Mouse (Mus musculus) gastrocnemius, postnatal 25 days (tissue): Measurements from ENCODE around the gene Ism1. TPM values are rescaled to one million over a fixed set of nuclear protein-coding genes. Genes with fewer than 3 reads are reported as not detected.

Experiments used
- DNase-seq: peaks from one replicate; pipeline ENCODE4 v3.0.0; 2022
- total RNA-seq, 2 experiments: library from RNA; stranded (reverse); gene quantifications; 1 replicate in 1 of 2; 2 replicates in 1 of 2; pipeline ENCODE4 v1.2.3; 2021

Gene Ism1
- total RNA-seq, 2 experiments from 2014 or later = 0.59 to 0.99 TPM

DNA sequence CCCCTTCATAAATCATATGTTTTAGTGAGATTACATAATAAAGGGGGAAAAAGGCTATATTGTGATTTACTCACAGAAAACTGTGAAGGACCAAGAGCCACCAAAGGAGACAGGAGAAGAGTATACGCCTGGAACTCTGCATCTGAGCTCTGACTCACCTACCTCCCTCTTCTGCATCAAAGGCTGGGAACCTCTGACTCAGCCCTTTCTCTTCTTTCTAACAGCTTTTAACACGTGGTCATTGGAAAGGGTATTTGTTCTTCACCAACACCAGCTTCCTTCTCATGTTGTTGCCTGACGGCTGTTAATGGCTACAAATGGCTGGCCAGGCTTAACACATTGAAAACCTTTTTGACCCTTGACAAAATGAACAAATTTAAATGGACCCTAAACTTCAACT, 36.2 kb downstream of the Ism1 start:
- no peak for DNase-seq

DNA sequence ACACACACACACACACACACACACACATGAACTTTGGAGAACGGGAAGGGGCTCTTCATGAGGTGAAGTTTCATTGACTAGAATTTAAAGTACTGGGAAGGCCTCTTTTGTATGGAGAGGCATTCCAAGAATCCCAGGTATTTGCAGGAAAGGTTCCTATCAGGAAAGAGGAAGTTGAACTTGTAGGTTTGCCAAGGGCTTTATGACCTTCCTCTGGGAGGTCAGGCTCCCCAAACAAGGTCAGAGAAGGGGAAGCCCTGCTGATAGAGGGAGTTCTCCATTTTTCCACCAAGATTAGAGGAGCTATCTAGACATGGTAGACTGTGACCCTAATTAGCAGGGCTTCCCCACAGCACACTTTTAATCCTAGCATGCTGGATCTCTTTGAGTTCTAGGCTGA, 39.8 kb downstream of the Ism1 start:
- no peak for DNase-seq

DNA sequence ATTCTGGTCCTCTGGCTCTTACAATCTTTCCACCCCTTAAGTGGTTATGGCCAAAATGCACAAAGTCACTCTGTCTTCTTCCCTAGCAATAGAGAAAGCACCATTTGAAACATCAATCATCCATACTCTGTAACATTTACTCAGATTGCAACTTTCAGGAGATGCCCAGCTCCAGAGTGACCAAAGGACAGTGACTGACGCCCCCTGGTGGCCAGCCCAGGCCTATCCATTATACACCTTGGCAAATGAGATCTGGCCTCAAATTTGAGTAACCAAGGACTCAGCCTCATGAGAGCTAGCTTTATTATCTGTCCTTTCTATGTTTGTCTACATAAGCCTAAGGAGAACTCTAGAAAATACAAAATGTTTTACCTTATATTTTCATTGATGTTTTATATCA, 44.7 kb downstream of the Ism1 start:
- DNase-seq = peak; percentile 23

DNA sequence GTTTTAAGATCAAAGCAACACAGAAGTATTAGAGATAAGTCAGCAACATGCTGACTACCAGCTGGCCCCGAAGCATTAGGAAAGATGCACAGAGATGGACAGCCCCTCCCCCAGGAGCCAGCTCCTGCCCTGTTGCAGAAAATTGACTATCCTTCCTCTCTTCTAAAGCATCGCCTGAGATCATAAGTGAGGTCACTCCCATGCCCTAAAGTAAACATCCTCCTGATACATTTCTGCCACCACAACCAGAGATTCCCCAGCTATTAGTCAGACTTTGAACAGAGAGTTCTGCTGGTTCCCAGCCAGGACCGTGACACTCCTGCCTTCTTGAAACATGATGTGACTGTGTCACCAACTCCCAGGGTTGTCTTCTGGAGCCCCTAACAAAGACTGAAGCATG, 45.3 kb downstream of the Ism1 start:
- no peak for DNase-seq

DNA sequence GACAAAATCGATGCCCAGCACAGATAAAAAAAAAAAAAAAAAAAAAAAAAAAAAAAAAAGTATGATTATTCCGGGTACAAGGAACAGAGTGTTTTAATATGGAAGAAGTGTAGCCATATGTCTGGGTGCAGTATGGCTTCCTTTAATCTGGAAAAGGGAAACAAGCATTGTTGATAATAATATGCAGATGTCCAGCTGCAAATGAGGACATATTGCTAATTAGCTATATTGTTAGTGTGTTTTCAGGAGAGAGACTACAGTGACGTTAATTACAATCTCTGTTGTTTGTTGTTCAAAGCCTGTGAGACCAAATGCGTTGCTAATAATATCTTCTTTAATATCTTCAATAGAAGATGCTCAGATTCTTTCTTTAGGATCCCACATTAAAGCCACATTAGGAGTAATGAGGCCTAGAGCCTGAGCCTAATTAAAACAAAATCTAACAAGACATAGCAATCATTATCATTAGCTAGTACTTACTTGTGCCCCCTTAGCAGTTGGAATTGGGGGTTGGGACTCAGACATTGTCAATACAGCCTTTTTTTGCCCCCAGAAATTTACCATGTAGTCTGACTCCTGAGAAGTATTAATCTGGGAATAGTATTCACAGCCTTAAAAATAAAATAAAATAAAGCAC, 46.3 kb downstream of the Ism1 start:
- no peak for DNase-seq

DNA sequence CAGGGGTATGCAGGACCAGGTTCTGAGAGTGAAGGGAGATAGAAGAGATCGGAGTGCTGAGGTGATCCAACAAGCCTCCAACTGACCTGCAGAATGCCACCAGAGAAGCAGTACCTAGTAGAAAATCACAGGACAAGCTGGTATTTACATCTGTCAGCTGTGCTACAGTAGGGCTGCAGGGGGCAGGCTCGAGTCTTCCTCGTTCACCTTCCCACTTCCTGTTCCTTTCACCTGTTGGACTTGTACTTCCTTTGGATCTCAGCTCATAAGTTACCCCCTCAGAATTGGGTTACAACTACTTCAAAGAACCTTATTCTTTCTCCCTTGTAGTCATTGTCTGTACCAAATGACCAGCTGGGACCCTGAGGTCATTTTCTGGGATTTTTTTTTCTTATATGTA, 47.4 kb downstream of the Ism1 start:
- DNase-seq = no peak

DNA sequence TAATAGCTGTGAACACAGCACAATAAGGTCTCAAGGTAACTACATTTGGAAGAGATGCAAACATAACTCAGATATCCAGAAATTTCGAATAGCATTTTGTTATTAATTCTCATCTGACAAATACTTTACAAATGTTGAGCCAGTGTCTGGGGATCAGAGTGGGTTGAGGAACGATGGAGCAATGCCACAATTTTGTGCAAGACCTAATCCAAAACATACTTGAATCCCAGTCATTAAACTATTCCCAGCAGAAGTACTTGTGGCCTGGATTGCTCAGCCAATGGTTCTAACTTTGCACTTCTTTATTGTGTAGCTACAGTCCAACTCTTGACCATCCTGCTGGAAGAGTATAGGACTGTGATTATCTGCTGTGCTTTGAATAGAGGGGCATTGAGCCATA, 50.1 kb downstream of the Ism1 start:
- DNase-seq = no peak

DNA sequence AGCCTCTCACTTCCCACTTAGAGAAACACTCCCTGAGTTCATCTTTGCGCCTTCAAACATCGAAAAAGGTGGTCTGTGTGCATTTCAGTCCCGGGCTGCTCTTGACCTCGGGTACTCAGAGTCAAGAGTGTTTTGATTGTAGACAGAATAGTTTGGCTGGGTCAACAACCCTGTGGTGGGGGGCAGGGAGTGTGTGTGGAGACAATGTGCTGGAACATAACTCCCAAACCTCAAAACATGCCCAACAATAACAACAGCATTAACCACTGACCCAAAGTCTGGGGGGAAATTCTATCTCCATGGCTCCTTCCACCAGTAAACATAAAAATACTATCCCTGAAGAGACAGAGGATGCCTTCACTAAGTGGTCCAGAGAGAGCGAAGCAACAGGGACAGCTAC, 51.4 kb downstream of the Ism1 start:
- DNase-seq = no peak

DNA sequence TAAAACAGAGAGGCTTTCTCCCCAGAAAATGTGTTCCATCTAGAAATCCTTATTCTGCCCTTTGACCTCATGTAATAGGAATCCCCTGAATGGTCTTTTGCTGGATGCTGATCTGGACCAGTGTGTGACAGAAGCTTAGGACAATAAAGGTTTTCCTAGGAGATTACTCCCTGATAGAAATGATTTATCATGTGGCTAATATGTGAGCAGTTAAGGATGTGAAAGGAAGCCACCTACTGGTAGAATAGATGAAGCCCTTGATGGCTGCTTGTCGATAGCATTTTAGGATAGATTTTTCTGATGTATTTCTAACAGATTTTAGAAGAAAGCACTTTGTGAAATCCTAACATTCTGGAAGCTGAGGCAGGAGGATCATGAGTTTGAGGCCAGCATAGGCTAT, 64.4 kb downstream of the Ism1 start:
- DNase-seq = no peak

DNA sequence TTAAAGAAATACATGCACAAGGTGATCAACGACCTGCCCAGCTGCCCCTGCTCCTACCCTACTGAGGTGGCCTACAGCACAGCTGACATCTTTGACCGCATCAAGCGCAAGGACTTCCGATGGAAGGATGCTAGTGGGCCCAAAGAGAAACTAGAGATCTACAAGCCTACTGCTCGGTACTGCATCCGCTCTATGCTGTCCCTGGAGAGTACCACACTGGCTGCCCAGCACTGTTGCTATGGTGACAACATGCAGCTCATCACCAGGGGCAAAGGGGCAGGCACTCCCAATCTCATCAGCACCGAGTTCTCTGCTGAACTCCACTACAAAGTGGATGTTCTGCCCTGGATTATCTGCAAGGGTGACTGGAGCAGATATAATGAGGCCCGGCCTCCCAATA, 79.0 kb downstream of the Ism1 start:
- DNase-seq = no peak

DNA sequence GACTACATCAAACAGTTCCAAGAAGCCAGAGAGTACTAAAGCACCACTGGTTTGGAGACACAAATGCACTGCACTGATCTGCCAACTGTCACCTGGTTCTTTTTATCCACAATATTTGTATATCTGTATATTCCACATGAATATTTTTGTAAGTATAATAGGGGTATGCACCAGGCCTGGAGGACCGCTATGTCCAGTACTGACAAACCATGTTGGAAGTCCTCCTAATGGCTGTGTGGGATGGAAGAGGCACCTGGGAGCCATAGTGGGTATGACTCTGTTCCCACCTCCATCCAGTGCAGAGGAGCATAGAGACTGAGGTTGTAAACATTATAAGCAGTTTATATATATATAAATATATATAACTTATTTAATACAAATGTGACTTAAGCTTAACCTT, 79.5 kb downstream of the Ism1 start:
- DNase-seq = no peak

DNA sequence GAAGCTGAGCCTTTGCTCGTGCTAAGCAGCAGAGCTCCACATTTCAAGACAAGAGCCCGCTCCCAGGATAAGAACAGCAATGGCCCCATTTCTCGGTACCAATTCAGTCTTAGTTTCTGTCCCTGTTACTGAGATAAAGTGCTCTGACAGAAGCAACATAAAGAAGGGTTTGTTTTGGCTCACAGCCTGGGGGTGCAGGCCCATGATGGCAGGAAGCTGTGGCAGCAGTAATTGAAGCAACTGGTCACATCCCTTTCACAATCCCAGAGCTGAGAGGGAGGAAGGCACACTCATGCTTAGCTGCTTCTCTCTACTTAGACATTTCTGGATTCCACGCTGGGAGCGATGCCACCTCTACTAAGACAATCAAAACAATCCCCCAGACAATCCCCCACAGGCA, 86.4 kb downstream of the Ism1 start:
- no peak for DNase-seq

DNA sequence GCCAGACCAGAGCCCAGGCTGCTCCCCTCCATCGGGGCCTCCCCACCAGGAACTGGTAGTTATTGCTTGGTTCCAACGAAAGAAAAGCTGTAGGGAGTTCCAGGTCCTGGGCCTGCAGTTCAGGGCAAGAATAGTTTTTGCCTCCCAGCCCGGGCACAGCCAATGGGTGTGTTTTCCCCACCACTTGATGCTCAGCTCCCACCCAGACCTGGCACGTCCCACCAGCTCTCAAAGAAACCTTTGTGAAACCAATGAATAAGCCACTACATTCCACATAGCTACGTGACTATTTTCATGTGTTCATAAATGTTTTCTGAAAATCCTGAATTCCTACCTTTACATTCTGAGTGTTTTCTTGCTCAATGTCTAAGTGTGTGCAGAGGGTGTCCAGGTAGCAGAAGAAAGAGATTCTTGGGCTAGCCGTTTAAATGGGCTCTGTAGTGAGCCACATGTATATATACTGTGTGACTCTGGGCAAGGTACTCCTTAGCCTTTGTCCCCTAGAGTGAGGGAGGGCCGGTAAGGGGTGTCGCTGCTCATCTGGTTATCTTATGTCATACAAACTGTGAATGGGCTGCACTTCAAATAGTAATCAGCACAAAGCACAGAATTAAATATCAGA, 97.1 kb downstream of the Ism1 start:
- DNase-seq = no peak

DNA sequence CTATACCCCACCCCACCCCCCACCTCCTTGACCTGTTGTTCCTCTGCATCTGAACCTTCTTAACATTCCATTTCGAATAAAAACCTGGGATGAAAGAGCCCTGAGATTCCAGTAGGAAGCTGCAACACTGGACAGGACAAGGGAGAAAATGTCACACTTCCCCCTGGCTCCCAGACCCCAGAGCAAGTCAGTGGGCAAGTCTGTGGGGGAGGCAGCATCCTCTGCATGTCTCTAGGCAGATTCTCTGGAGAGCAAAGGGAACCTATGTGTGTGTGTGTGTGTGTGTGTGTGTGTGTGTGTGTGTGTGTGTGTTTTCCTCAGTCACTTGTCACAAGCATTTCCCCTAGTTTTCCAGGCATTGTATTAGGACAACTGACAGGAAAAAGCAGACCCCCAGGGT, 98.7 kb downstream of the Ism1 start:
- DNase-seq = no peak

DNA sequence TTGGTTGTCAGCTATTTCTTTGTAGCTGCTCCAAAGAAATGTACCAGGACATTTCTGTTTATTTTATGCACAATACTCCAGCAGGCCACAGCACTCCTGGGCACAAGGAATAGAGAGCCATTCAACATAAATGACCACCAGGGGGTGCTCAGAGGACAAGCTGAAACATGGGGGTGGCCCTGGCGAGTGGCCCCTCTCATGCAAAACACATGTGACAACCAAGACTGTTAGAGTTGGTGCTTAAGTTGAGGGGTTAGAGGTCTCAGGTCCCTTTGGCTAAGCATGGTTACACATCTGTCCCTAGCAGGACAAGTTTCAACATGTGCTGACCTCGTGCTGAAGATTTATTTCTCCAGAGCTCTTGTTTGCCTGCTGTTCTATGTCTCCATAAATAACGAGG, 100.3 kb downstream of the Ism1 start:
- no peak for DNase-seq

DNA sequence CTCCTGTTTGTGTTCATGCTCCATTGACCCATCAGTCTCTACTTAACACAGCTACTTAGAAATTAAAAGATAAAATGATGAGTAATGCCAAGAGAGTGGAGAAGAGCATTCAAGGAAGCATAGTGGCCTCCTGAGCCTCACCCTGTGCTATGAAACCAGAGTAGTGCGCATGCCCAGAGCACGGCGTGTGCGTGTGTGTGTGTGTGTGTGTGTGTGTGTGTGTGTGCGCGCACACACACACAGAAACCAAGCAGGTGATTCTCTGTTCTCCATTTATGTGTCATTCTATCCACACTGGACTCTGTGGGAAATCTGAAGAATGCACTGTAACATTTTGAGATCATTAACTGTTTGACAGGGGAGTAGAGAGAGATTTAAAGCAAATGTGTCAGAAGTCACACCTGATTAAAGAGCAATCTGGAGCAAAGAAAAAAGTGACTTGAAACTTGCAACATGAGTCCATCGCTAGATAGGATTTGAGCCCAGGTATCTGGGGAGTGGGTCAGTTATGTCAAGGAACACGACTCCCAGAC, 105.4 kb downstream of the Ism1 start:
- no peak for DNase-seq

DNA sequence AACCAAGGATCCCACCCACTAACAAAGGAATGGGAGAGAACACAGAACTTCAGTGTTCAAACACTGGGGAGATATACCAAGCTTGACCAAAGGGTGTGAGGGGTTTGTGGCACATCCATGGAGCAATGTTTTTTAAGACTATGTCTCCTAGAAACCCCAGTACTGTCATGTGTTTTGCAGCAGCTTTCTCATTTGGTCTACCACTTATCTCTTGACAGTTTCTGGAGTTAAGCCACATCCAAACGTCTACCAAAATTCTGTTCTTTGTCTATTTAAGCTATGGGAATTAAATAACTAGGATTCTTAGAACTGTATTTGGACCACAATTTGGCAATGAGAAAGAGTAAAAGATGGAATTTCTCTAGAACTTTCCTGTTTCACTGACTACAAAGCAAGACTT, 106.5 kb downstream of the Ism1 start:
- no peak for DNase-seq

DNA sequence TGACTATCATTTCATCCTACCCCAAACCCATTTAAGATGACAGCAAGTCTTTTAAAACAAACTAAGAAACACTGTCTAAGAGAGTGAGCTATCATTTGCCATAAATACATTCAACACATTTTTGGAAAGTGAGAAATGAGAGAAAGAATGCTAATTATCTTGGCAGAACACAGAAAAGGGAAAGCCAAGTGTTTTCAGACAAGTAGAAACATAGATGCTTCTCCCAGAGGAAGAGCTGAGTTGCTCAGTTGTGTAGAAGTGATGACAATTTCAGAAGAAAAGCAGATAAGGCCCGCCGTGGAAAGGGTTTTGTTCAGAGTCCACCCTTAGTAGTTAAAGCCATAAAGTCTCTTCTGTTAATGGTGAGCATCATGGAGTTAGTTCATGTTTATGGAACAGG, 107.0 kb downstream of the Ism1 start:
- no peak for DNase-seq

DNA sequence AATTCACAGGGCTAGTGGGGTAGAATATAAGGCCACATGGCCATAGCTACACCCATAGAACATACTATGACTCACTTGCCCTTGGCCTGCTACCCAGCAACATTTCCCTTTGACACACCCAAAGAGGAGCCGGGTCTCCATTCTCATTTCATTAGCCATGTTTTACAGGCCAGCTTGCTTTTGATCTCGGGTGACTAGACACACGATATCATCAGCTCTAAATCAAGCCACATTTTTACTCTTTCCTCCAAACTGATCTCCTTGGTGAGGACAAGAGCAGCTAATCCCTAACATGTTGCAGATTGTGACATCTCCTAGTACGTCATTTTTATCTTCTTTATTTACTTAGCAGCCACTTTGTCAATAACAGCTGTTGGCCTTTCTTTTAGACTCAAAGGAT, 110.7 kb downstream of the Ism1 start:
- DNase-seq = no peak

DNA sequence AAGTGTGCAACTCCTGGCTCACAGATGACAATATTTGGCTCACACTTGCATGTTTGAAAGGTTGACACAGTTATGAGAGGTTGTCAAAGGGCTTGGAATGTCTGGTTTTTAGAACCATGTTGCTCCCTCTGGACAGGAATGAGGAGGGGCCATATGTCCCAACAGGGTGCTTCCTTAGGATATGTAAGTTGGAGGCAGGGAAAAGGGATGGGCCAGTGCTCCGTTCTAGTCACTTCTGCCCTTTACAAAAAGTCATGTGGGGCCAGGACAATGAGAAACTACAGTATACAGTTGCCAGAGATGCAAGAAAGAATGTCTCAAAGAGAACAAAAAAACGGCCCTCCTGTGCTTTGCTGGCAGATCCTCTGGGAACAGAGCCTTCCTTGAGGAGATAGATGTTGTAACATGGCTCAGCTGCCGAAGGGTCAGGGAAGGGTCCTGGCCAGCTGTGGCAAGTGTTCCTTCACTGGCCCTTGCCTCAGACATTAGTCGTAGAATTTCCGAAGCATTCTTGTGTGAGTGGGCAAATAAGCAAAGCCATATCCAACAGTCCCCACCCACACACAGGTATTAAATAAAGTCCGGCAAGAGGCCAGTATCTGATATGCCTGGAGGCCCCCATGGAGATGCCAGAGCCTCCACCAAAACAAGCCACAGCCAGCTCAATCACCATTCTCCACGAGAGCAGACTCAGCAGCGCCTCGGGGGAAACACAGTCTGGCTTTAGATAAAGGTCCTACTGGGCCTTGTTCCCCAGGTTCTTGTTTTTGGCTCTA, 114.6 kb downstream of the Ism1 start:
- DNase-seq = no peak

DNA sequence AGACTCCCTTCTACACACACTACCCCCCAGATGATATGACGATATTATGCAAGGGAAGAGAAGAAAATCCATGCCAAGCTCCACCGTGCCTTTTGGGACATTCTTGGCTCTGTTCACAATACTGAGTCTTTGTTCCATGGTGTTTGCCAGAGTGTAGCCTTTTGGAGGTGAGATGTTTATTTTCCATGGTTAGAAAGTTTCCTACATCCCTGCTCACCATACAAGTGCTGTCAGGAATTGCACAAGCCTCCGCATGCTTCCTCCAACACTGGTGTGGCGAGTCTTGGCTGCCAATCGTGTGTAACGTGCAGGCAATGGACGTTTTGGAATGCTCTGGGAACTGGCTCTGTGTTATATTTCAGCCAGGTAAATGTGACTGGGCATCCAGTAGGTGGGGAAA, 126.1 kb downstream of the Ism1 start:
- DNase-seq = no peak

DNA sequence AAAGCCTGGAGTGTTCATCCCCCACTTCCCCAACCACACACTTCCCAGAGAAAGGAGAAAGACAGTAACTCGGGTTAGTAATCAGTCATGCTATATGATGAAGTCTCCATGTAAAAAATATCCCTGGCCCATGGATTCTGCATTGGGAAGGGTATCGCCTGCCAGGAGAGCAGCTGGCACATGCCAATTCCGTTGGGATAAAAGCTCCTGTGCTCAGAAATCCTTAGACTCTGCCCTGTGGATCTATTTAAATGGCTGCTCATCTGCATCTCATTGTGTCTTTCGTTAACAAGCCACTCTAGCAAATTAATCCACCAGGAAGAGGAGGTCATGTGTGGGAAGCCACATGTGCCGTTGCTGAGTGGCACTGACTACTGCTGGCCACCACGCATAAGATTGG, 129.9 kb downstream of the Ism1 start:
- no peak for DNase-seq
